Mouse (Mus musculus) ES-Bruce4 (cell line): Measurements from ENCODE around the gene Hoxb13. TPM values are rescaled to one million over a fixed set of nuclear protein-coding genes. Genes with fewer than 3 reads are reported as not detected.

Experiments used
- H3K27ac ChIP-seq: 2 replicates; pipeline ENCODE4 v1.5.1; 2012; ENCODE audit warnings: low read length, inconsistent platforms; ENCODE audit not compliant: insufficient read depth
- H3K27me3 ChIP-seq: 2 replicates; pipeline ENCODE4 v1.6.1; 2012; ENCODE audit warnings: mild to moderate bottlenecking, low read length, inconsistent platforms; ENCODE audit not compliant: control insufficient read depth, poor library complexity, insufficient read depth, severe bottlenecking
- H3K36me3 ChIP-seq: 2 replicates; pipeline ENCODE4 v1.6.1; 2012; ENCODE audit warnings: inconsistent platforms, mild to moderate bottlenecking, low read length, moderate library complexity; ENCODE audit not compliant: control insufficient read depth, poor library complexity, insufficient read depth, severe bottlenecking
- H3K4me1 ChIP-seq: one replicate; pipeline ENCODE4 v1.8.1; 2011; ENCODE audit warnings: low read length; ENCODE audit not compliant: control insufficient read depth, insufficient read depth
- H3K4me3 ChIP-seq: 2 replicates; pipeline ENCODE4 v1.5.1; 2011; ENCODE audit warnings: low read depth, mild to moderate bottlenecking, low read length
- H3K9ac ChIP-seq: 2 replicates; pipeline ENCODE4 v1.6.1; 2012; ENCODE audit warnings: low read depth, mild to moderate bottlenecking, inconsistent platforms; ENCODE audit not compliant: poor library complexity, severe bottlenecking
- H3K9me3 ChIP-seq: replicated peaks from 2 replicates; pipeline ENCODE4 v1.6.1; 2012; ENCODE audit warnings: mild to moderate bottlenecking, low read length, inconsistent platforms; ENCODE audit not compliant: control insufficient read depth, poor library complexity, insufficient read depth, severe bottlenecking
- CTCF ChIP-seq: IDR thresholded peaks from one replicate; pipeline ENCODE4 v1.8.1; 2011; ENCODE audit warnings: low read depth, low read length
- EP300 ChIP-seq: IDR thresholded peaks from 2 replicates; pipeline ENCODE4 v1.6.1; 2011; ENCODE audit warnings: low read depth, low read length; ENCODE audit not compliant: insufficient read depth
- POLR2A ChIP-seq: IDR thresholded peaks from one replicate; pipeline ENCODE4 v1.8.1; 2011; ENCODE audit warnings: low read length; ENCODE audit not compliant: insufficient read depth
- polyA plus RNA-seq: library from polyadenylated mRNA; stranded (reverse); fragments of >200 nt; gene quantifications from 2 replicates; pipeline ENCODE4 v1.2.4, GENCODE M21; 2011; ENCODE audit warnings: low read depth; ENCODE audit not compliant: missing spikeins, insufficient read depth, insufficient read length

The Hoxb13 gene
- polyA plus RNA-seq, 1 experiment: not detected

DNA sequence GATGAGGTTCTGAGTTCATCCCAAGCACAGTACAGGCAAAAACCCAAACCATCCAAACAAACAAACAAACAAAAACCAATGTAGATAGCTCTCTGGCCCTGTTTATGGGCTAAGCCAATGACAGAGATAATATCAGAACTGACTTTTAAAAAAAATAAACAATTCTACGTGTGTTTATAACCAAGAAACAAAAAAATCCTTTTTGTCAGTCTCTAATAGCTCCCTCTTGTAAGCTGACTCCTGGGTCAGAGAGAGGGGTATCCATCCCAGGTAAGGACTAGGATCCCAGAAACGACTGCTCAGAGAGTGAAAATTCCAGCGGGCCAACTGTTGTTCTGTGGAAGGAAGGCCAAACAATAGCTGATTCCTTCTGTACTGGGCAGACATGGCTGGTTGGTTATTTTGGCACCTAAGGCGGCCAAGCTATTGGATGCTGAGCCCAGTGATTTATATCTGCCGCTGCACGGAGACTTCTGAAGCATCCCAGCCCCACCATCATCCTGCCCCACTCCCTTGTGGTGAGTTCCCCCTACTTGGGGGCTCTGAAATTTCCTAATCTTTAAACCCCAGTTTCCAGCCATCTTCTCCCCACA lies 15.1 kb upstream of the Hoxb13 start:
- Histone ChIP-seq H3K9me3 (no peaks in the 10 kb centered on the region), H3K27me3 (peaks cover 58% of the 10 kb centered on the region), H3K4me3 (no peak overlapping the region), H3K27ac (no peak overlapping the region), H3K9ac (no peak overlapping the region), H3K36me3 (no peaks in the 10 kb centered on the region), H3K4me1 (peaks cover 1% of the 10 kb centered on the region)
- TF ChIP-seq CTCF: no peak
- no peak for TF ChIP-seq EP300
- TF ChIP-seq POLR2A: no peak

DNA sequence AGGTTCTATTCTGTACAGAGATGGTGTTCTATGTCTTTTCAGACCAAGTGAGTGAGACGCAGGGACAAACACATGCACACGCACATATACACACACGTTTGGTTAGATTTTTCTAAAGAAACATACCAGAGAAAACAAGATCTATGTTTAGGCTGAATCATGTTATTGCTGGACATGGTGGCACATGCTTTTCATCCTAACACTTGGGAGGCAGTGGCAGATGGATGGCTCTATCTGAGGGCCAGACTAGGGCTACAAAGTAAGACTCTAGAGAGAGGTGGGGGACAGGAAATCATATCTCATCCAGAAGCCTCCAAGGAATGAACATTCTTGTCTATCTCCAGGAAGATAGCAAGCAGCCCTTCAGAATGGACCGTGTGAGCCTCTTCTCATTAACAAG lies 13.1 kb upstream of the Hoxb13 start:
- Histone ChIP-seq H3K27me3 (peaks cover 52% of the 10 kb centered on the region), H3K4me3 (no peak overlapping the region), H3K27ac (no peak overlapping the region), H3K4me1 (no peaks in the 10 kb centered on the region), H3K9ac (no peak overlapping the region), H3K9me3 (no peaks in the 10 kb centered on the region), H3K36me3 (no peaks in the 10 kb centered on the region)
- TF ChIP-seq CTCF (no peak), EP300 (no peak), POLR2A (no peak)

DNA sequence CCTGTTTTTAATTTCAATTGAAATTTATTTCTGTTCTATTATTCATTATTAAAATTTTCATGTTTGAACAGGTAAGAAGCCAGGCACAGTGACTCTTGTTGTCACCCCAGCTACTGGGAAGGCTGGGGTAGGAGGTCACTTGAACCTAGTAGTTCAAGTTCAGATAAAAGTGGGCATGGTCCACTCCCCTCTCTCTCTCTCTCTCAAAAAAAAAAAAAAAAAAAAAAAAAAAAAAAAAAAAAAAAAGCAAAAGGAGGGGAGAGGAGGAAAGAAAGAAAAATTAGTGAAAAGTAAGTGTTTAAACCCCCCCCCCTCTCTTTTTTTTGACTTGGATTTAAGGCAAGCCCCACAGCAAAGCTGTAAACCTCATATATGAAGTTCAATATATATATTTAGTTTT lies 9.9 kb upstream of the Hoxb13 start:
- TF ChIP-seq CTCF: no peak
- no peak for TF ChIP-seq POLR2A
- TF ChIP-seq EP300: no peak
- H3K9me3 ChIP-seq: no peaks in the 10 kb centered on the region
- no peaks in the 10 kb centered on the region for H3K36me3 ChIP-seq
- no peak overlapping the region for H3K9ac ChIP-seq
- H3K27ac ChIP-seq: no peak overlapping the region
- no peaks in the 10 kb centered on the region for H3K4me1 ChIP-seq
- peaks cover 45% of the 10 kb centered on the region for H3K27me3 ChIP-seq
- no peak overlapping the region for H3K4me3 ChIP-seq

DNA sequence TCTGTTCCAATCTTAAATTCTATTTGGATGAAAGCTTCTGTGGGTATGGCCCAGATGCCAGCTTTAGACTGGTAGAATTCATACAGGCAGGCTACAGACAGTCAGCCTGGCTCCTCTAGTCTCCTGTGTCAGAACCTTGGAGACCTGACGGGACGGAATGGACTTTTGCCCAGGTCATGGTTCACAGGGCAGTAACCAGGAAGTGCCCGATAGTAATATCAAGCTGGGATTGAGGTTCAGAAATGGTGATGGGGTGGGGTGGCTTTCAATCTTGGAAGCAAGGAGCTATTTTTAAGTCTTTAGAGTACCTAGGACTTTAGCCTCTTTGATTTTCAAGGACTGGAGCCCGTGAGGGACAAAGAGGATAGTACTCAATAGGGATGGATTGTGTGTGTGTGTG lies 6.8 kb upstream of the Hoxb13 start:
- Histone ChIP-seq H3K36me3 (no peaks in the 10 kb centered on the region), H3K4me1 (no peaks in the 10 kb centered on the region), H3K9me3 (no peaks in the 10 kb centered on the region), H3K27ac (no peak overlapping the region), H3K27me3 (peaks cover 43% of the 10 kb centered on the region), H3K4me3 (no peak overlapping the region), H3K9ac (no peak overlapping the region)
- TF ChIP-seq POLR2A (no peak), CTCF (no peak), EP300 (no peak)

DNA sequence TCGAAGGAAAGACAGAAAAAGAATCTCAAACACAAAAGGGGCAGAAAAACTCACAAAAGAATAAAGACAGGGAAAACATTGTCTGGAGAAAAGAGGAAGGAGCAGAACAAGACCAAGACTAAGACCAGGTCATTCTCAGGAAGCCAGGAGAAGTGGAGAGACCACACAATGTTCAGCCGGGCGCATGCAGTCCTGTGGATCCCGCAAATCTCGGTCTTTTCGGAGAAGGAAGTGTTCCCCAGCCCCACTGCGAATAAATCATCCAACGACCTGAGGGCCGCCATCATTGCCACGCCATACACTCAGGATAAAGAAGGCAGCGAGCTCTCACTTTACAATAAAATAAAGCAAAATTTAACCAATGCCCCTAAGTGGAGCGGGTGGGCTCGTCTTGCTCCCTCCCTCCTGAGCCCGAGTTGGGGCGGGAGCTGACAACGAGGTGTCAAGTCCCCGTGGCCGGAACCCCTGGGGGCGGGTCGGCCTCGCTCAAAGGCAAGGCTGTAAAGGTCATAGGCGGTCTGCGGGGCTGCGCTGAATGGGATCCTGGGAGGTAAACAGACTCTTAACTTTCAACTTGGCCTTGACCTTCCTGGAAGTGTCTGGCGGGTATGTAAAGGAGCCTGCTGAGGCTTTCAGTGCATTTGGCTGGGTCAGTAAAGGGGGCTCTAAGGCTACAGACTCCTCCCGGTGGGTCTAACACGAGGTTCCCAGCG lies 4.2 kb upstream of the Hoxb13 start:
- Histone ChIP-seq H3K4me3 (no peak overlapping the region), H3K4me1 (no peaks in the 10 kb centered on the region), H3K9me3 (no peaks in the 10 kb centered on the region), H3K27me3 (peaks cover 48% of the 10 kb centered on the region), H3K36me3 (no peaks in the 10 kb centered on the region), H3K27ac (no peak overlapping the region), H3K9ac (no peak overlapping the region)
- TF ChIP-seq POLR2A (no peak), CTCF (no peak), EP300 (peak; percentile 88)

DNA sequence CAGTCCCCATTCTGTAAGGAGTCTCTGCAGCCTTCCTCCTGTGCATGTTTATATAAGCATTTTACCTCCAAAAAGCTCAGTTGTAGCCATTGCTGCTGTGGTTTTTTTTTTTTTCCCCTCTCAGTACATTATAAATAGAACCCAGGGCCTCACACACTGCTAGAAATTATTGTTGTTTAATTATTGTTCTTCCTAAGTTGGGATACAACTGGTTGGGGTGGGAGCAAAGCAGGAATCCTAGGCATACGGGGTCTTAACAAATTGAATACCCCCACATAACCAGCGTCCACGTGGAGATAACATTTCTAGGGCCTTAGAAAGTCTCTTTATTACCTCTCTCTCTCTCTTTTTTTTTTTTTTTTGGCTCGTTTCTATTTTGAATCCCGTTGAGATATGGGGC lies 3.0 kb upstream of the Hoxb13 start:
- TF ChIP-seq POLR2A: no peak
- no peak for TF ChIP-seq EP300
- no peak for TF ChIP-seq CTCF
- Histone ChIP-seq H3K9ac (no peak overlapping the region), H3K9me3 (no peaks in the 10 kb centered on the region), H3K27ac (no peak overlapping the region), H3K27me3 (peaks cover 44% of the 10 kb centered on the region), H3K36me3 (no peaks in the 10 kb centered on the region), H3K4me1 (no peaks in the 10 kb centered on the region), H3K4me3 (no peak overlapping the region)
